Mouse (Mus musculus): Measurements from ENCODE around the gene Ppat.
"Not testable (repeated sequence)": the region's sequence is repeated elsewhere in the genome, so short reads cannot be mapped to it uniquely, and the experiment has no call there.

The Ppat gene

DNA sequence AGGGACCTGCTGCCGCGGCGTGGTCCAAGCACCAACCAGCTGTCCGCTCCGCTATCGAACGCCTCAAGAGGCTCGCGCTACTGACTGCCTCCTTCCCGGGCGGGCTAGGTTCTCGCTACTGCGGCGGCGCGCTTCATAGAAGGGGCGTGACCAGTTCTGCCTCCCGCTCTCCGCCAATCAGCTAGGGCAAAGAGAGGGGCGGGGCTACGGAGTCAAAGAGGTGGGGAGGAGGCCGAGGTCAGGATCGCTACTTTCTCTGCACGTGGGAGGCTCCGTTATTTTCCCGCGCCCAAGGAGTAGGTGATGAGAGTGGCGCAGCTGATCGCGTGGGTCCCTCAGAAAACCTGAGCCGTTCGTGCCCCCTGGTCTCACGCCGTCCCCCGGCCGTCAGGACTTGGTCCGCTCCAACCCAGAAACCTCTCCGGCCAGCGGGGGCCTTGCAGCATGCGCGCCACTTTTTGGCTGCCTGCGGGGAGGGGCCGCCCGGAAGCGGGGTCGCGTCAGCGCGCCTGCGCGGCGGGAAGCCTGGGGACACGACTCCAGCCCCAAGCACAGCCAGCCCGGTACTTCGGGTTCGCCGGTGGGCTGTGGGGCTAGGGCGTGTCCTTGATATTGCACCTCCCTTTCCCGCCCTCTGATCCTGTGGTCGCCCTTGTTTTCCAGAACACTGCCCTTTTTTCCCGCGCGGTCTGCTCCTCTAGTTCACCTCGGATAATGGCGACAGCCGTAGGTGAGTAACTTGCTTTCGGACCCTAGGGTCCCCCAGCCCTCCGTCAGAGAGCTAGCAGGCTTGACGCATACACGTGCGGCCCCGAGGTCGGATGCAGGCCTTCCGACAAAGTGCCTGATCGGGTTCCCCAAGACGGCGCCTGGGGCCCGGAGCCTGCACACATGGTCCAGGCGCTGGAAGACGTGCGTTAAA lies at the start of gene Ppat, which contains the start of gene Paics:
Gene Ppat, minus strand, starts transcription at position 473 of the 922 bp plus-strand sequence.
Gene Paics, plus strand, starts transcription at position 202 of the 922 bp plus-strand sequence.
- peak; percentile 99 for DNase-seq (ENCODE audit: low read depth)

DNA sequence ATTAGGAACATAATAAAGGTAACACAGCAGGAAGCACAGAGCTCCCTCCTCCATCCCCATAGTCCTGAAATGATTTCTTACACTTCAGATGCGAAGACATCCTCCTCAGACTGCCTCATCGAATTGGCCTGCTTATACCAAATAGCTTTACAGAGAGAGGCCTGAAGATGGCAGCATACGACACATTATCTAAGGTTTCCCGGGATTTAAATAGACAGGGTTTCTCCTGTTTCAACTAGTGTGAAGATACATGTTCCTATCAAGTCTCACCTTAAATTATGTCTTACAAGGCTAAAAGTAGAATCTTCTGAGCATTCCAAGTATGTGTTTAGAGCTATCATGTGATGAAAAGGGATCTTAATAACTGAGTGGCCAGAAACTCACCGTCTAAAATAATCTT lies 47.0 kb upstream of the Ppat start:
- DNase-seq (ENCODE audit: low read depth) = peak; percentile 77

DNA sequence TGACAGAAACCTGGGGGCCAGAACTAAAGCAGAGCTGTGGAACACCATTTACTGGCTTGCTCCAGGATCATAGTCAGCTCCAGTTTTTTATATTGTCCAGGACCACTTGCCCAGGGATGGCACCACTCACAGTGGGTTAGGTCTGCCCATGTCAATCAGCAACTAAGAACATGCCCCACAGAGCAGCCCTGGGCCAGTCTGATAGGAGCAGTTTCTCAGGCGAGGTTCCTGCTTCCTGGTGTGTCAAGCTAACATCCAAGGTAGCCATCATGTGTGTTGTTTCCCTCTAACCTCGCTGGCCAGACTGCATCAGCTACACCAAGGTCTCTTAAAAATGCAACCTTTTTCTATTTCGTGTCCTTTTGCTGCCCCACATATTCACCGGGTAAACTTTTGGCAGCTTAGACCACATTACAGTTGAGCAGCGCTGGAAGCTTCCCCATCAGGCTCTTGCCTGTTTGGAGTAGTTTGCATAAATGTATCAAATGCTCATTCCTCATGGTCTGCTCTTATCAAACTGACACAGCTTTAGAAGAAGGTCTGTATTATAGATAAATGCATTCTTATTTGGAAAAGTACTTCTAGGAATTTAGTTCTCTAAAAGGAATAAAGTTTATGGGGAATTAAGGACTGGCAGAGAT lies 41.9 kb upstream of the Ppat start:
- no peak for DNase-seq (ENCODE audit: low read depth)

DNA sequence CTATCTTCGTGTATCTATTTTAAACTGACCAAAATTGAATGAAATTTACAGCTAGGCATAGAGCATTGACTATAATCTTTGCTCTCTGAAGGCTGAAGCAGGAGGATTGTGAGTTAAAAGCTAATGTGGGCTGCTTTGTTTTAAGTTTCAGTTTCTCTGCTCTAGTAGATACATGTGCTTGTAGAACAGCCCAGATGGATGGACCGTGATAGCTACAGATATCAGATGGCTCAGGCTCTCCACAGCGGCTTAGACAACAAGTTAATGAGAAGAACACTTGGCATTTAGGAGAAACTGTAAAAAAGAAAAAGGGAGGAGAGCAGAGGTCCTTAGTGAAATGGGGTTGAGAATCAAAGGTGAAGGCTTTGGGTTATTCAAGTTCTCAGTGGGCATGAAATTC lies 39.4 kb upstream of the Ppat start:
- DNase-seq (ENCODE audit: low read depth) = no peak

DNA sequence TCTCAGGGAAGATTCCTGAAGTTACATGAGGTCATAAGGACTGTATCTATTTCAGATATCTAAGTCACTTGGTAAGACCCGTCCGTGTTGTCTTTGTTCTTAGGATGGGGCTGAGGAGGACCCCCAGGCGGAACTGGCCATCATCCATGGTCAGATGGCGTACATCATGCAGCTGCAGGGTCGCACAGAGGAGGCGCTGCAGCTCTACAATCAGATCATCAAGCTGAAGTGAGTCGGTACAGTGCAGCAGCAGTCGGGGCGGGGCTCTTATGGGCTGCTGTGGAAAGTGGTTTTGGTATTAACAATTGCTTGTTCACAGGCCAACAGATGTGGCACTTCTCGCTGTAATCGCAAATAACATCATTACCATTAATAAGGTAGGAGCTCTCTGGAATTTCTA lies 32.6 kb upstream of the Ppat start:
- DNase-seq (ENCODE audit: low read depth) = no peak

DNA sequence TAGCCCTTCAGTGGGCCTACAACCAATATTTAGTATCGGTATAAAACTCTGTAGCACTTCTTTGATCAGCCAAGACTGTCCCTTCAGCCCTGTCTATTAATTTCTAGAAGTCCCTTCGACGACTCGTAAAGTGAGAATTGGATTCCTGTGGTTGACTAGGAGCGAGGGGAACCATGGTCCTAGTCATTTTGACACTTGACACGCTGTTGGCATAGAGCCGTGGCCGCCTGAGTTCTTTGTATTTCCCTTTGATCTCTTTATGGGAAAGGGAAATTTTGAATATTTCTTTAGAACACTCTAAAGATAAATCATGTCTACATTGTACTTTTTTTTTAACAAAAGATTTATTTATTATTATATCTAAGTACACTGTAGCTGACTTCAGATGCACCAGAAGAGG lies 24.4 kb upstream of the Ppat start:
- no peak for DNase-seq (ENCODE audit: low read depth)

DNA sequence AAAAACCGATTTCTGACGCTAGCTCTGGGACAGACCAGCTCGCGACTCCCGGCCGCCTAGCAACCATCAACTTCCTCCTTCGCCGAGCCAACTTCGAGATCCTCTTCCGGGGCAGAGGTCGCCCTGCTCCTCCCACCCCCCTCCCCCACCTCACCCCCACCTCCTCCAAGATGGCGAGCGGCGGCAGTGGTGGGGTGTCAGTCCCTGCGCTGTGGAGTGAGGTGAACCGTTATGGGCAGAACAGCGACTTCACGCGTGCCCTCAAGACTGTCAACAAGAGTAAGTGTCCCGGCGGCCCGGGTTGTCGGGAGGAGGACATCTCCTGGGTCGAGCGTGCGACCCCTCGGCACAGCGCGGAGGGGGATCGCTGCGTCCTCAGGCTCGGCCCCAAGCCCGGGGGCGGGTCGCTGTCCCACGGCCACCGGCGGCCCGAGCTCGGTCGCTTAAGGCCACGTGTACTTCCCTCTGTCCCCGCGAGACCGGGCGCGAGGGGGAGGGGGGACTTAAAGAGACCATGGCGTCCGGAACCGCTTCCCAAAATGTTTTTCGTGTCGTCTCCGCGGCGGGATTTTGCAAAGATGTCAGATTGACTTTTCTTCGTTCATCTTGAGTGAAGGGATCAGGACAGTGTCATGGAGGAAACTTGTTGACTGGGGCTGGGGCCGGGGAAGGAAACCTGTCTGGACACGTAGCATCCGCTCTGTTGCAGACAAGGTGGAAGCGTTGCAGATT lies 23.3 kb upstream of the Ppat start, which contains the start of gene Srp72:
Gene Srp72, plus strand, starts transcription at position 130 of the 732 bp plus-strand sequence.
- DNase-seq (ENCODE audit: low read depth) = peak; percentile 90

DNA sequence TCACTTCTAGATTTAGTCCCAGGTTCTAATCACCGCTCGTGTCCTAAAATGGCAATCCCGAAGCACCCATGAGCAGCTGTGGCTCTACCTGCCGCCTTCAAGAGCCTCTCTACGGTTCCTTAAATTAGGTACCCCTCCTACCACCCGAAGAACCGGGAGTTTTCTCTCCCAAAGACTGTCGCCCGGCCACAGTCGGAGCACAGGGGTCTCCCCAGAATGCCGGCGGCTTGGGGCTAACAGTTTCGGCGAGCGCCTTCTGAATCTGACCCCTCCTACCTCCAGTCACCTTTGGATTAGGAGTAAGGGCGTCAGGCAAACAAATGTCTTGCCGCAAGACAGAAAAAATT lies 22.8 kb upstream of the Ppat start:
- DNase-seq (ENCODE audit: low read depth) = no peak

DNA sequence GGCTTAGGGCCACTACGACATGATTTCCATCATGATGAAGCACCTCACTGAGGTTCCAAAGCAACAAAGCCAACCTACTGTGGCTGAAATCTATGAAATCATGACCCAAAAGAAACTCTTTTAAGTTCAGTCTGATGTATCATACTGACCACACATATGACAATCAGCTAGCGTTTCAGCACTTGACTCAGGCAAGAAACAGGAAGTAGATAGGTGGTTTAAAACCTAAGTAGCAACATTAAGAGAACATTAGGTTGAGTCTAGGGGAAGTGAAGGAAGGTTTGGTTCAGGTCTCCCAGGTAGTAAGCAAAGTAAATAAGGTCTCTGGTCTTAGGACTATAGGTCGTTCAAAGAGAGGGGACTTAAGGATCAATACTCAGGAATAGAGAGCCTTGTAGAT lies 22.1 kb upstream of the Ppat start:
- no peak for DNase-seq (ENCODE audit: low read depth)

DNA sequence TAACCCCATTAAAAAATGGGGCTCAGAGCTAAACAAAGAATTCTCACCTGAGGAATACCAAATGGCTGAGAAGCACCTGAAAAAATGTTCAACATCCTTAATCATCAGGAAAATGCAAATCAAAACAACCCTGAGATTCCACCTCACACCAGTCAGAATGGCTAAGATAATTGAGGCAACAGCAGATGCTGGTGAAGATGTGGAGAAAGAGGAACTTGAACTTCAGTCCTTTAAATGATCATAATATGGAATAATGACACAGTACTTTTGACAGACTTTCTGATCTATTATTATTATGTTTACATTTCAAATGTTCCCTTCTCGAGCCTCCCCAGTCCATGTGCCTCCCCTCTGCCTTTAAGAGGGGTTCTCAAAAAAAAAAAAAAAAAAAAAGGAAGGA lies 19.7 kb upstream of the Ppat start:
- not testable (repeated sequence) for DNase-seq (ENCODE audit: low read depth)

DNA sequence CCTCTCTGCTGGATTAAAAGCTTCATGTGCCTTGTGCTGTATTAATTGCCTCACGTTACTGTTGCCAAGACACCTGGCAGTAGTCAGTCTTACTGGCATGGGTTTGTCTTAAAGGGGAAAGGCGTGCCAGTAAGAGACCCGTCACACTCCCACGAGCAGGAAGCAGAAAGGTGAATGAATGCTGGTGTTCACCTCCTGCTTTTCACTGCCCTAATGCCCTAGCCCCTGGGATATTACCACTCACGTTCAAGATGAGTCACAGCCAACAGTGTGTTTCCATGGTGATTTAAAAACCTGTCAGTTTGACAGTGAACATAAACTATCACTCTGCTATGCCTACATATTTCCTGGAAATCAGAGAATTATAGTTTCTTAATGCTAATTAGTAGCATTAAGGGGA lies 17.9 kb upstream of the Ppat start:
- DNase-seq (ENCODE audit: low read depth) = peak; percentile 16

DNA sequence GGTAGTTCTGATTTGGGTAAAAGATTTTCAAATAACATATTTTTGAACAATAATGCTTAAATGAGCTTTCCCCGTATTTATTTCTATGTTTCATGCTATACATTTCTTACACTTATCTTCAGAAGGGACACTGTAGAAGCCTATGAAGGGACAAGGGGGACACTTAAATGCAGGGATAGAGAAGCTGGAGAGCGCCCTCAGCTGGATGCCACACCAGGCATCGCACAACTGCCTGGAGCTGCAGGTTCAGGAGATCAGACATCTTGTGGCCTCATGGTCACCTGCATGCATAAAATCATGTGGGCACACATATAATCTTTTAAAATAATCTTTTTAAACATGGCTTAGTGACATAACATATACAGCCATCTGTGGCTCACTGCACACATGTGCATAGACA lies 13.3 kb upstream of the Ppat start:
- peak; percentile 19 for DNase-seq (ENCODE audit: low read depth)

DNA sequence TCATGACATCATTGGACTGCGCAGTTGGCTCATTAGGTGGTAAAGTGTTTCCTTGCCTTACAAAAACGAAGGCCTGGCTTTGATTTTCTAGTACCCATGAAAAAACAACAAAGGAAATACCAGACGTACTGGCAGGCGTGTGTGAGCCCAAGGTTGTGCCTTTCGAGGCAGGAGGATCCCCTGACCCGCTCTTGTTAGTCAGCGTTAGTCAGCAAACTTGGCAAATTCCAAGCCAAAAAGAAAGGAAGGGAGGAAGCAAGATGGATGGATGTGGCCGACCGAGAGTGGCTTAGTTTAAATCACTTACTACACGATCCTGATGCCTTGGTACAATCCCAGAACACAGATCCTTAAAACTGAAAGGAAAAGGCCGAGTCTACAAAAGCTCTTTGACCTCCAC lies 11.2 kb upstream of the Ppat start:
- peak; percentile 89 for DNase-seq (ENCODE audit: low read depth)

DNA sequence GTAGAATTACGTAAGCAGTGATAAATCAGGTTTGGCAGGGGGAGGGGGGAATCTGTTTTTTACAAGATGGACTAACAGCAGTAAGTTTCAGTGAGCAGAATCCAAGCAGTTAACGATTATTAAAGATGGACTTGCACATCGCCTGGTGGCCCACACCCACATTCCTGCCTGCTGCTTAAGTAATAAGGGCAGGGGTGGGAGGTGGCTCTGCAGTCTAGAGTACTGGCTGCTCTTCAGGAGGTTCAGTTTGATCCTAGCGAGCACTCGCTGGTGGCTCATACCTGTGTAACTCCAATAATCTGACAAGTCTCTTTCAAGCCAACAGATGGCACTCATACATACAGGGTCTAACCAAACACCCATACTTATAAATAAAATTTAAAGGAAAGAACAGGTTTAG lies 8.2 kb upstream of the Ppat start:
- DNase-seq (ENCODE audit: low read depth) = no peak

DNA sequence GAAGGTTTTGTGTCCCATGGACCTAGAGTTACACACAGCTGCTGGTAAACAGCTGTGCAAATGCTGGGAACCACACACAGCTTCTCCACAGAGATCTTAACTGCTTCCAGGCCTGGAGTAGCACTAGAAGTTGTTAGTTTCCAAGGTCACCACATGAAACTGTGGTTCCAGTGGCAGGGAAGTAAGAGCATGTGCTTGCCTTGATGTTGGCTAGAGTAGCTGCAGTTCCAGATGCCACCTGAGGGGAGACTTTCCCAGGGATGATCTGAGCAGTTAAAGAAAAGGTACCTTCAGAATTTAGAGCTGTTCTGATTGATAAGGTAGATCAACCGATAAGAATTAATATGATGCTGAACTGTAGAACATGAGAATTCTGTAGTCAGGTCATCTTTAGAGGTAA lies 6.6 kb upstream of the Ppat start:
- peak; percentile 17 for DNase-seq (ENCODE audit: low read depth)

DNA sequence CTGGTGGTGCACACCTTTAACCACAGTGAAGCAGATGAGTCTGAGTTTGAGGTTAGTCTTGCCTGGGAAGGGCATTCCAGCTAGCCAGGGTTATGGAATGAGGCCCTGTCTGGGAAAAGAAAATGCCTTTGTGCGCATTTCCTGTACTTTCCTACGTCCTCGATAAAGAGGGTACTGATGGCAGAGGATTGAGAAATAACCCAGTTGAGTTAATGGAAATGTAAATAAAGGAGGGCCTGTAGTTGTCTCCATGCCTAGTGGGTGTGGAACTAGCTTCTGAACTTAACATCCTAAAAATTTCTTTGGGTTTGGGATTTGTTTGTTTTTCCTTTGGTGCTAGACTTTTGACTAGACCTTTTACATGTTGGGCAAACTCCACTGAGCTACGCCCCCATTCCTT lies 4.1 kb upstream of the Ppat start:
- no peak for DNase-seq (ENCODE audit: low read depth)

DNA sequence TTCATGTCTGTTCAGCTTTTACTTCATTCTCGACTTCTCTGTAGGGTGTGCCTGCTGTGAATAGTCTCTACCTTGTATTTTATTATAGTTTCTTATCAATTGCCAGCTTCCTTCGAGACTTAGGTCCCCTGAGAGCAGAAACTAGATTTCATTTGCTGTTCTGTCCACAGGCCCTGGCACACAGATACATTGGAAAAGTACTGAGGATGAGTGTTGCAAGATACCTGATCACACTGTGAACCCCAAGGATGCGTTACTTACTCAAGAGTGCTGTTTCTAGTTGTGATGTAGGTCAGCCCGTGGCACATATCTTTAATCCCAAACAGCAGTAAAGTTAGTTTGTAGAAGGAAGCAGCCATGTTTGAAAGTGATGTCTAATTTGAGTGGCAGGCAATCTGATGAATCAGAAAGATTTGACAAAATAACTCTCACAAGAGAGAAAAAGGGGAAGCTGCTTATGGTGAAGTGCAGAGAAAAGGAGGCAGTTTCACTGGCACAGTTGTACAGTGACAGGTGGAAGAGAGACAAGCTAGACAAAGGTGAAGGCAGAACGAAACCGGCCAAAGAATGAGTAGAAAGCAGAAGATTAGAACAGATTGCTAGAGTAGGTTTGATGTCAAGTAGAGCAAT lies 3.0 kb upstream of the Ppat start:
- DNase-seq (ENCODE audit: low read depth) = no peak

DNA sequence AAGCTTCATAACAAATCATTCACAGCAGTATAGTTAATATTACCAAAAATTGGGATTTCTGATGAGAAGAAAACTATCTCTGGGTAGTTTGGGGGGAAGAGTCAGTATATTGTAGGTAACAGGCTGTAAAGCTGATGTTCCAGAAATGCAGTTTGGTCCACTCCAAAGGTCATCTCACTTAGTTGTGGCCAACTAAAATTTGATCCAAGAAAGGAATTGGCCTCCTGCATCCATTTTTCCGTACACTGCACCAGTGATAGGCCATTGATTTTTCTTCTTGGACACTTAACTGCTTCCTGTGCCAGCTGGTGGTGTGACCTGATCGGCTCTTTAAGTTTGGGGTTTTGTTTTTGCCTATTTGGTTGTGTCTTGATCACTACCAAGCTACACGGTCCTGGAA lies 2.4 kb upstream of the Ppat start:
- DNase-seq (ENCODE audit: low read depth) = no peak

DNA sequence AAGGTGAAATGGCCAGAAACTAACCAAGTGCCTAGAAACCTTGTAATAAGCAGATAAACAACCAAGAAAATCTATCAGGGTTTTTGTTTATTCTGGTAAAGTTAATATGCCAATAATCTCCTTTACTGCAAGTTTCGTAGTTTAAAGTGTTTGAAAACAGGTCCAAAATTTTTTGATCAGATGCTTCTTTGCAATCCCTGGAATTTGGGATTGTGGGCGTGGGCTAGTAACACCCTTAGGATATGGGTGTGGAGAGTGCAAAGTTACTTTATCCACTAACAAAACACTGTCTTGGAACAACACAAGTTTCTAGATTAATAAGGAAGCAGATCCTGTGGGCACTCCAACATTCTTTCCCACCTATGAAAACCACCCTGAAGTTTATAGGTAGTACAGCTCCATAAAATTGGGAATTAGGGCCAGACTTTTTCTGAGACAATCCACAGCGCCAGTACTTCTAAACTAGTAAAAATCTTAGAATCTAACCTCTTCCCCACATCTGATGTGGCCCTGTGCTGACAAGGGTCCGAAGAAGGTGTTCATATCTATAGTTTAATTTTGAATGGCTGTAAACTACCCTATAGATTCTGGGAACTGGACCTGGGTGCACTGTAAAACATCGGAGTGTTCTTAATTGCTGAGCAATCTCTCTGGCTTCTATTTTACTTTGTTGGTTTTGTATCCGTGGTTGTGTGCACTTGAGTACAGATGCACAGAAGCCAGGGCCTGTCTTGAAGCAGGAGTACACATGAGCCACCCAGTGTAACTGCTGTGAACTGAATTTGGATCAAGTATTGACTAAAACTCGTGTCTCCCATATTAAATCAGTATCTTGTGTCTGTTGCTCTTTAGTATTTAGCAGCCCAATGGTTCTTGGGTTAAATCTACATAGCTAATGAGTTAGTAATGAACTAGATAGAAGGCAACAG lies 998 bp upstream of the Ppat start:
- peak; percentile 40 for DNase-seq (ENCODE audit: low read depth)

DNA sequence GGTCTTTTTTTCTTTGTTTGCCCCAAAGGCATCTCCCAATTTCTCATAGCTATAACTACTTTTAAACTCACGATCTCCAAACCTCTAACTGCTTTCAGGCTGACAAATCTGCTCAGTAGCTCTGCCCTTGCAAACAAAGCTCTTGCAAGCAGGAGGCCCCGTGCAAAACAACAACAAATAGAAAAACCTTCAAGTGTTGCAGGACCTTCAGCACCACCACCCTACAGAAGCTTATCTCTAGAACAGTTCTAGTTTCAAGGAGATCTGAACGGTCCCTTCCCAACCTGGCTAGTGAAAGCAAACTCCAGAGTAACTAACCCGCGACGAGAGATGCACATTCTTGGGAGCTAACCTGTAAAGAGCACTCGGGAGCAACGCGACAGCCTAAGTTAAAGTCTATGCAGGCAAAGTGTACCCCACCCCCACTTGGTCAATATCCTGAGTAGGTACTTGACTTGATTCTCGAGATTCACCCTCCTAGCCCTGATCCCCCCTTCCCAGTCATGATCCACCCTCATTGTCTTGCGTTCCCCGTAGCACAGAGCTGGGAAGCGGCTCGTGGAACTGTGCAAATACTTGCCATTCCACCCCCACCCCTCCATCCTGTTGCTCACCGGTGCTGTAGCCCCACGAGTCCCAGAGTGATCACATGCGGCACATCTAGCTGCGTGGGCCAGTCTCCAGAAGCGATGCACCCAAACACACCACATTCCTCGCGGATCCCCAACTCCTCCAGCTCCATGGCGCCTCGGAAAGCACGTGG lies 854 bp downstream of the Ppat start:
- peak; percentile 24 for DNase-seq (ENCODE audit: low read depth)
